Comparison of ENCODE assay signal across 12 mouse cellular contexts in the genomic region with DNA sequence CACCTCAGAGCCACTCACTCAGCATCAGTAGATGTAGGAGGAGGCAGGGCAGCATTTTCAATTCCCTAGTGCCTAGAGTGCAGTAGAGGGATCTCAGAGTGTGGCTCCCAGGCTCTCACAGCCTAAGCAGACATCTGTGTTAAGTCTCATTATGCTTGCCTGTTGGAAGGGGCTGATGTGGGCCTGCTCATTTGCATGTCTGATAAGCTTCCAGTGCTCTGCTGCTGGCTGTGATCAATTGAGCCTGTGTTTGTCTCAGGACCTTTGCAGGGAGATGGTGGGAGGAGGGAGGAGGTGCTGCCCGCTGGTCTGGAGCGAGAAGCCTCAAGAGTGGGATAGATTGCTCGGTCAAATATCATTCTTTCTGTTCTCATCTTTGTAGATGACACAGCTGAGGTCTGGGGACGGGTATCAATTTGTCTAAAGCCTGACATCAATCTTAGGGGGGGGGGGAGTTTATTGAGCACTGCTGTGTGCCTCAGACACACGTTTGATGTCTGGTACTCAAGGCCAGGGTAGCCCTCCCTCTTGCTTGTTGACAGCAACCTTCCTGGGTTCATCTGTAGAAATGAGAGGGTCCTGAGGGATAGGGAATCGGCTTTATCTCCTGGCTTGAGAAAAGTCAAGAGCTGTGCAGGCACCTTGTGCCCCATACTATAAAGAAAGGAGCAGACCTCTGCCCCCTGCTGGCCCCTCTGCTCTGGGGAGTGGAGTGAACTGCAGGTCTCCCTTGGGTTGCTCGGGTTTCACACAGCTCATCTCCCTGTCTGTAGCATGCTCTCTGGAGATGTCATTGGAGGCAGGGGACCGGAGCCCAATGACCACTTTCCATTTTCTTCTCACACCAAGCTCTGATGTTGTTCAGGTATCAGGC. TPM values are rescaled to one million over a fixed set of nuclear protein-coding genes. Genes with fewer than 3 reads are reported as not detected.
A peak's percentile ranks its signal among the peaks of the same experiment; 100 is the strongest.
DNase-seq lines count a peak whose midpoint lies in the region; ATAC-seq lines count a peak whose summit lies in the region.
"Had no signal": no experiment of that assay in that cellular context is flagged by ENCODE, and none has a peak within 500 bp of the region (broad histone marks: within the 10 kb centered on the region; RNA-seq: fewer than 3 reads in every experiment).

No protein-coding gene starts in this region.

- H3K9me3 ChIP-seq in kidney, embryonic 15.5 days (replicated peaks): no peaks in the 10 kb centered on the region
- H3K9me3 ChIP-seq in intestine, embryonic 15.5 days: no peaks in the 10 kb centered on the region
- H3K9me3 ChIP-seq: limb, embryonic 13.5 days had no signal

- H3K4me2 ChIP-seq in kidney, embryonic 15.5 days: no peak overlapping the region
- H3K4me2 ChIP-seq in intestine, embryonic 15.5 days (replicated peaks): no peak overlapping the region
- H3K4me2 ChIP-seq: limb, embryonic 13.5 days had no signal

- peaks cover 4% of the 10 kb centered on the region; the same call in 1 of the 2 replicates for H3K27me3 ChIP-seq in kidney, embryonic 15.5 days
- no peaks in the 10 kb centered on the region for H3K27me3 ChIP-seq in intestine, embryonic 15.5 days (replicated peaks)

- no peak overlapping the region for H3K27ac ChIP-seq in kidney, embryonic 15.5 days
- H3K27ac ChIP-seq in intestine, embryonic 15.5 days: no peak overlapping the region
- H3K27ac ChIP-seq: limb, embryonic 13.5 days had no signal

- 28% methylated on average over 8 of the region's 8 CpGs for WGBS in kidney, embryonic 15.5 days
- WGBS in intestine, embryonic 15.5 days: 35% methylated on average over 8 of the region's 8 CpGs

- H3K9ac ChIP-seq in kidney, embryonic 15.5 days: no peak overlapping the region
- no peak overlapping the region for H3K9ac ChIP-seq in intestine, embryonic 15.5 days
- H3K9ac ChIP-seq: limb, embryonic 13.5 days had no signal

- no peak overlapping the region for H3K4me3 ChIP-seq in kidney, embryonic 15.5 days (replicated peaks)
- H3K4me3 ChIP-seq in intestine, embryonic 15.5 days (replicated peaks): no peak overlapping the region
- H3K4me3 ChIP-seq: limb, embryonic 13.5 days had no signal

- no peaks in the 10 kb centered on the region for H3K36me3 ChIP-seq in kidney, embryonic 15.5 days
- H3K36me3 ChIP-seq in intestine, embryonic 15.5 days: no peaks in the 10 kb centered on the region
- H3K36me3 ChIP-seq: limb, embryonic 13.5 days had no signal

- no peak for DNase-seq in kidney, postnatal 25 days
- DNase-seq in thymus, postnatal 14 days: peak; percentile 20
- no peak for DNase-seq in thymus, postnatal 36 days
- DNase-seq in urinary bladder, postnatal 36 days (ENCODE audit: low spot score in 2 of 2): no peak
- no peak for DNase-seq in cerebellum, postnatal 36 days
- no peak for DNase-seq in spleen, adult 12 weeks (ENCODE audit: low spot score)
- DNase-seq: adrenal gland, adult 2 months; gastrocnemius, postnatal 14 days had no signal

- 0 out of 2 replicates have a peak, but pooled peaks have one; percentile 73 for ATAC-seq in kidney, embryonic 15.5 days (replicated peaks; ENCODE audit: low FRiP score)
- peak; percentile 55; the same call in 1 of the 2 replicates for ATAC-seq in intestine, embryonic 15.5 days
- ATAC-seq: inflammation-experienced regulatory T-cells, adult 6 months had no signal

- H3K4me1 ChIP-seq in kidney, embryonic 15.5 days: 0 out of 2 replicates have a peak, but pooled peaks cover 5% of the 10 kb centered on the region
- H3K4me1 ChIP-seq in intestine, embryonic 15.5 days (replicated peaks): no peaks in the 10 kb centered on the region
- H3K4me1 ChIP-seq: limb, embryonic 13.5 days had no signal

RNA-seq across cellular contexts. Expression of gene Slc6a1, which starts 47.4 kb away (rescaled TPM):
- 0.09 and 0.14 TPM in 2 replicates for polyA plus RNA-seq in kidney, embryonic 15.5 days (2015; fragmentation: Nextera tagmentation; extraction: Ambion mirVana)
- polyA plus RNA-seq in intestine, embryonic 15.5 days (2015; fragmentation: Nextera tagmentation; extraction: Ambion mirVana): 0.18 and 0.34 TPM in 2 replicates
- polyA plus RNA-seq: adrenal gland, adult 2 months had no signal
